Mouse (Mus musculus) neural tube, embryonic 11.5 days (tissue): ENCODE results near the gene Serinc2. TPM values are rescaled to one million over a fixed set of nuclear protein-coding genes. Genes with fewer than 3 reads are reported as not detected.

ENCODE experiments used
- ATAC-seq: fragments of 200-750 bp; cut with Nextera tagmentation; 2 replicates; pipeline ENCODE4 v1.8.0; 2017; ENCODE audit warnings: moderate number of reproducible peaks, mild to moderate bottlenecking, moderate TSS enrichment, moderate library complexity; ENCODE audit not compliant: insufficient read depth, low FRiP score, low TSS enrichment
- DNase-seq: peaks from one replicate; pipeline ENCODE4 v3.0.0-alpha.2; 2015; ENCODE audit warnings: low spot score
- H3K27ac ChIP-seq: fragments of 300-500 bp; sonication (generic); 2 replicates; pipeline ENCODE4 v1.5.1; 2014; ENCODE audit warnings: low read depth, mild to moderate bottlenecking, low read length
- H3K27me3 ChIP-seq: fragments of 300-500 bp; sonication (generic); 2 replicates; pipeline ENCODE4 v1.6.1; 2014; ENCODE audit warnings: mild to moderate bottlenecking, low read length, mixed read lengths; ENCODE audit not compliant: control insufficient read depth, insufficient read depth
- H3K36me3 ChIP-seq: fragments of 300-500 bp; sonication (generic); 2 replicates; pipeline ENCODE4 v1.6.1; 2014; ENCODE audit warnings: mild to moderate bottlenecking, low read length, moderate library complexity, mixed read lengths; ENCODE audit not compliant: control insufficient read depth, insufficient read depth
- H3K4me1 ChIP-seq: fragments of 300-500 bp; sonication (generic); 2 replicates; pipeline ENCODE4 v1.6.1; 2014; ENCODE audit warnings: low read length, mixed read lengths; ENCODE audit not compliant: control insufficient read depth, insufficient read depth
- H3K4me2 ChIP-seq: fragments of 300-500 bp; sonication (generic); 2 replicates; pipeline ENCODE4 v1.6.1; 2014; ENCODE audit warnings: low read depth, mild to moderate bottlenecking, moderate library complexity
- H3K4me3 ChIP-seq: fragments of 300-500 bp; sonication (generic); 2 replicates; pipeline ENCODE4 v1.5.1; 2014; ENCODE audit warnings: low read depth, low read length
- H3K9ac ChIP-seq: fragments of 300-500 bp; sonication (generic); 2 replicates; pipeline ENCODE4 v1.6.1; 2014; ENCODE audit warnings: mild to moderate bottlenecking, low read length
- H3K9me3 ChIP-seq: fragments of 300-500 bp; sonication (generic); 2 replicates; pipeline ENCODE4 v1.6.1; 2016; ENCODE audit warnings: low read length; ENCODE audit not compliant: control insufficient read depth
- WGBS: fragments of 180-500 bp; shearing (Covaris S2); extraction: QIAGEN DNeasy Blood & Tissue Kit; methylation state at CpG from one replicate; pipeline ENCODE4 v1.1.7; 2014; 5-methylcytosine and 5-hydroxymethylcytosine counted together
- polyA plus RNA-seq: library from polyadenylated mRNA; unstranded; fragments of >200 nt; fragmentation: Nextera tagmentation; extraction: Ambion mirVana; gene quantifications from 2 replicates; pipeline ENCODE4 v1.2.1, GENCODE M21; 2014

Gene Serinc2
- polyA plus RNA-seq, 1 experiment from 2014 or later: 58.5 TPM

GRCm38 (mm10) chr4:130274346-130275015, 4.5 kb downstream of the Serinc2 start:
- Histone ChIP-seq H3K4me2 (peak overlapping the region; percentile 85), H3K27me3 (no peaks in the 10 kb centered on the region; the same call in 1 of the 2 replicates), H3K27ac (peak overlapping the region; percentile 93), H3K9me3 (no peaks in the 10 kb centered on the region), H3K9ac (peak overlapping the region; percentile 88), H3K4me1 (peaks cover 6% of the 10 kb centered on the region; the same call in 1 of the 2 replicates), H3K4me3 (peak overlapping the region; percentile 63), H3K36me3 (no peaks in the 10 kb centered on the region)
- DNase-seq (peak; percentile 85), ATAC-seq (peak; percentile 86)
- WGBS: under 1% methylated on average over 29 of the region's 29 CpGs

GRCm38 (mm10) chr4:130273698-130274345, 5.2 kb downstream of the Serinc2 start:
- peak overlapping the region; percentile 85 for H3K4me2 ChIP-seq
- DNase-seq (no peak), ATAC-seq (peak; percentile 54)
- H3K9ac ChIP-seq: peak overlapping the region; percentile 88
- no peaks in the 10 kb centered on the region; the same call in 1 of the 2 replicates for H3K27me3 ChIP-seq
- peaks cover 6% of the 10 kb centered on the region; the same call in 1 of the 2 replicates for H3K4me1 ChIP-seq
- H3K9me3 ChIP-seq: no peaks in the 10 kb centered on the region
- WGBS: 12% methylated on average over 11 of the region's 12 CpGs
- peak overlapping the region; percentile 93 for H3K27ac ChIP-seq
- H3K36me3 ChIP-seq: no peaks in the 10 kb centered on the region
- H3K4me3 ChIP-seq: peak overlapping the region; percentile 63

GRCm38 (mm10) chr4:130270611-130271347, 8.2 kb downstream of the Serinc2 start:
- Histone ChIP-seq H3K36me3 (no peaks in the 10 kb centered on the region), H3K9ac (no peak overlapping the region), H3K4me2 (no peak overlapping the region), H3K27me3 (no peaks in the 10 kb centered on the region; the same call in 1 of the 2 replicates), H3K27ac (no peak overlapping the region), H3K4me3 (no peak overlapping the region), H3K4me1 (peaks cover 11% of the 10 kb centered on the region; the same call in 1 of the 2 replicates), H3K9me3 (no peaks in the 10 kb centered on the region)
- DNase-seq (no peak), ATAC-seq (no peak)
- 90% methylated on average over 6 of the region's 6 CpGs for WGBS

- H3K4me1 ChIP-seq: peaks cover 11% of the 10 kb centered on the region; the same call in 1 of the 2 replicates
- H3K9ac ChIP-seq: no peak overlapping the region
- H3K36me3 ChIP-seq: no peaks in the 10 kb centered on the region
- no peak for ATAC-seq
- no peak overlapping the region for H3K4me3 ChIP-seq
- H3K9me3 ChIP-seq: no peaks in the 10 kb centered on the region
- no peaks in the 10 kb centered on the region; the same call in 1 of the 2 replicates for H3K27me3 ChIP-seq
- no peak overlapping the region for H3K27ac ChIP-seq
- WGBS: 85% methylated on average over 8 of the region's 8 CpGs
- H3K4me2 ChIP-seq: no peak overlapping the region
- DNase-seq: no peak
These were observed 8.9 kb downstream of the Serinc2 start for GRCm38 (mm10) chr4:130270089-130270488.

- H3K4me2 ChIP-seq: no peak overlapping the region
- no peak overlapping the region for H3K4me3 ChIP-seq
- ATAC-seq (no peak), DNase-seq (no peak)
- H3K27ac ChIP-seq: no peak overlapping the region
- no peaks in the 10 kb centered on the region for H3K9me3 ChIP-seq
- no peaks in the 10 kb centered on the region; the same call in 1 of the 2 replicates for H3K27me3 ChIP-seq
- 84% methylated on average over 10 of the region's 10 CpGs for WGBS
- peaks cover 10% of the 10 kb centered on the region; the same call in 1 of the 2 replicates for H3K4me1 ChIP-seq
- no peaks in the 10 kb centered on the region for H3K36me3 ChIP-seq
- H3K9ac ChIP-seq: no peak overlapping the region
These were observed 10.3 kb downstream of the Serinc2 start for GRCm38 (mm10) chr4:130268736-130269135.

GRCm38 (mm10) chr4:130267069-130267468, 11.9 kb downstream of the Serinc2 start:
- peaks cover 4% of the 10 kb centered on the region; the same call in 1 of the 2 replicates for H3K4me1 ChIP-seq
- DNase-seq (no peak), ATAC-seq (no peak)
- H3K4me3 ChIP-seq: no peak overlapping the region
- no peaks in the 10 kb centered on the region for H3K27me3 ChIP-seq
- no peaks in the 10 kb centered on the region for H3K9me3 ChIP-seq
- no peak overlapping the region for H3K9ac ChIP-seq
- 88% methylated on average over 7 of the region's 7 CpGs for WGBS
- no peak overlapping the region for H3K4me2 ChIP-seq
- H3K27ac ChIP-seq: no peak overlapping the region
- peaks cover 4% of the 10 kb centered on the region for H3K36me3 ChIP-seq

GRCm38 (mm10) chr4:130266601-130267000, 12.4 kb downstream of the Serinc2 start:
- H3K4me3 ChIP-seq: no peak overlapping the region

GRCm38 (mm10) chr4:130264698-130265349, 14.2 kb downstream of the Serinc2 start:
- H3K9me3 ChIP-seq: no peaks in the 10 kb centered on the region
- no peak overlapping the region for H3K4me2 ChIP-seq
- peaks cover 4% of the 10 kb centered on the region for H3K36me3 ChIP-seq
- DNase-seq (peak; percentile 81), ATAC-seq (peak; percentile 31; the same call in 1 of the 2 replicates)
- 21% methylated on average over 24 of the region's 24 CpGs for WGBS
- H3K4me3 ChIP-seq: no peak overlapping the region
- no peaks in the 10 kb centered on the region for H3K27me3 ChIP-seq
- H3K27ac ChIP-seq: no peak overlapping the region
- H3K9ac ChIP-seq: no peak overlapping the region
- peaks cover 4% of the 10 kb centered on the region; the same call in 1 of the 2 replicates for H3K4me1 ChIP-seq

More at GRCm38 (mm10) chr4:130266601-130267000, 12.4 kb downstream of the Serinc2 start:
- 69% methylated on average over 9 of the region's 9 CpGs for WGBS
- H3K9me3 ChIP-seq: no peaks in the 10 kb centered on the region
- H3K4me2 ChIP-seq: no peak overlapping the region
- peaks cover 4% of the 10 kb centered on the region for H3K36me3 ChIP-seq
- ATAC-seq (no peak), DNase-seq (no peak)
- H3K9ac ChIP-seq: no peak overlapping the region
- H3K27ac ChIP-seq: no peak overlapping the region
- H3K4me1 ChIP-seq: peaks cover 4% of the 10 kb centered on the region; the same call in 1 of the 2 replicates
- no peaks in the 10 kb centered on the region for H3K27me3 ChIP-seq
